Mouse (Mus musculus): ENCODE measurements around the gene Dcaf5. TPM values are rescaled to one million over a fixed set of nuclear protein-coding genes. Genes with fewer than 3 reads are reported as not detected.
A peak's percentile ranks its signal among the peaks of the same experiment; 100 is the strongest.

Dcaf5 gene
- total RNA-seq, 2 experiments from 2014 or later = 30.5 to 30.6 TPM

DNA sequence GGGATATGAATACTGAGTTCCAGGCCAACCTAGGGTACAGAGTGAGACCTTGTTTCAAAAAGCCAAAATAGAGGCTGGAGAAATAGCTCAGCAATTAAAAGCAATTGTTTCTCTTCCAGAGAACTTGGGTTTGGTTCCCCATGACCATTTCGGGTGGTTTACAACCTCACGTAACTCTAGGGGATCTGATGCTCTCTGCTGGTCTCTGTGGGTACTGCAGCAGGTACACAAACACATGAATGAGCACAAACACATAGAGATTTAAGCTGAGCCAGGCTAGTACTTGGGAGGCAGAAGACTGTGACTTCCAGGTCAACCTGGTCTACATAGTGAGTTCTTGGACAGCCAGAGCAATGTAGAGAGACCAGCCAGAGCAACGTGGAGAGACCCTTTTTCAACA lies 28.6 kb downstream of the Dcaf5 start:
- DNase-seq = no peak

DNA sequence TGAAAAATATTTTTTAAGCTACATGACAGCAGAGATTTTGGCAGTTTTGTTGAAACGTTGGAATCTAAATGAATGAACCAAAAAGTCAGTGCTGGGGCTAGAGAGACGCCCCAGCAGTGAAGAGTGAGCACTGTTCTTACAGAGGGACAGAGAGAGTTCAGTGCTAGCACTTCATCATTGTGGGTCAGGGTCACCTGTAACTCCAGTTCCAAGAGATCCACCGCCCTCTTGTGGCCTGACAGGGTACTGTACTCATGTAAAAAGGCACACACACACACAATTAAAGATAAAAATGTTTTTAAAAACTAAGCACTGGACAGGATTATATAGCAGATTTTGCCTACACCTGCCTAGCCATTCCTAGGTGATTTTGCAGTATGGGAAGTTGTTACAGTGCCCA lies 29.8 kb downstream of the Dcaf5 start:
- no peak for DNase-seq

DNA sequence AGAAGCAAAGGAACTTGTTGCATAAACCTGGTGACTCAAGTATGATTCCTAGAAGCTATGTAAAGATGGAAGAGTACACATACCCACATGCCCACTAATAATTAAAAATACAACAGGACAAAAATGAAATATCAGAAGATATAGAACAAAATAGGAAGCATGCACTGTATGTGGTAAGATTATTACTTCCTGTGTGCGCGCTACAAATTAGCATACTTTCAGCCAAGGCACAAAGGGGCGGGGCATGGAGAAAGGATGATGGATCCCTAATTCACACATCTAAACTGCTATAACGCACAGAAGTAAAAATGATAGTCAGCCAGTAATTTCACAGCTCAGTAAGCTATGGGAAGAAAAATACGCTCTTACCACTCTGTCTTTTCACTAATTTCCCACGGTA lies 32.3 kb downstream of the Dcaf5 start:
- DNase-seq = no peak

- no peak for DNase-seq
These were observed 37.3 kb downstream of the Dcaf5 start for GRCm38 (mm10) chr12:80399147-80399546.

- DNase-seq = no peak
These were observed 40.0 kb downstream of the Dcaf5 start for GRCm38 (mm10) chr12:80396397-80396796.

DNA sequence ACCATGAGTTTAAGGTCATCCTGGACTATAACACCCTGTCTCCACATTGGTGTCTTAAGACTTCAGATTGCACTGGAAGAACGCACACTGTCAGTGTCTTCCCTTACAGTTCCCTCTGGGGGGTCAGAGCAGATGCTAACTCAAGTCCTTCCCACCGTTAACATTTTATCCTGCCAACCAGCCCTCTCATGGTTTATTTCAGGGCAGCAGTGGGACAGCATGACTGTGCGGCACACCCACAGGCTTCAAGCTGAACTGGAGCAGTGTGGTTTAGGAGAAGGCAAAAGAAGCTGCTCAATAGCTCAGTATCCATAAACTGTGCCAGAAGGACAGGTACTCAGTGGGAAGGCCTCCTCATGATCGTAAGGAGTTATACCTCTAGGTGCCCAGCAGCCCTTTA lies 41.1 kb downstream of the Dcaf5 start:
- no peak for DNase-seq

DNA sequence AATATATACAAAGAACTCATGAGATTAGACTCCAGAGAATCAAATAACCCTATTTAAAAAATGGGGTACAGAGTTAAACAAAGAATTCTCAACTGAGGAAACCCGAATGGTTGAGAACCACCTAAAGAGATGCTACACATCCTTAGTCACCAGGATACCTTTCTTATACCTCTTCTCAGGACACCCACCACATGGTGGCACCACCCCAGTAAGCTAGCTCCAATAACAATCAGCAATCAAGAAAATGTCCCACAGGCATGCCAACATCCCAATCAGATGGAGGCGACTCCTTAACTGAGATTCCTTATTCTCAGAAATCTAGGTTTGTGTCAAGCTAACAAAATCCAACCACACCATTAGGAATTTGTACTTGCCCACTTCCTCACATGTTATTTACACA lies 42.4 kb downstream of the Dcaf5 start:
- no peak for DNase-seq

GRCm38 (mm10) chr12:80389448-80389847 lies 47.0 kb downstream of the Dcaf5 start:
- DNase-seq = no peak

DNA sequence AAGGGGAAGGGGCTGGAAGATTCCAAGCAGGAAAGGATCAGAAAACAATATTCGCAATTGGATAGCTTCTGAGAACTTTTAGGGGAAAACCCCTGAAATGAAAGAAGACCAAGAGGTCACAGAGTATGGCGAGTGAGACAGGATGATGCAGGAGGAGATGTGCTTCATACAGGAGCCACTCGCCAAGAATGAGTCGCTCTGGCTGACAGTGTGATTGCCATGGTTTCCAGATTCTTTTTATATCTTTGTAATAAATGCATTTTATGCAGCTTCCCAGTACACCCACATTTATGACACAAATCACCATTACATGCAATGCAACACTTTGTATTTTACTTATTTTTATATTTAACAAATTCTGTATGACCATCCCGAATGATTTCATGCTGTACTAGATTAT lies 49.1 kb downstream of the Dcaf5 start:
- DNase-seq = no peak

GRCm38 (mm10) chr12:80385361-80385760 lies 51.0 kb downstream of the Dcaf5 start:
- no peak for DNase-seq

DNA sequence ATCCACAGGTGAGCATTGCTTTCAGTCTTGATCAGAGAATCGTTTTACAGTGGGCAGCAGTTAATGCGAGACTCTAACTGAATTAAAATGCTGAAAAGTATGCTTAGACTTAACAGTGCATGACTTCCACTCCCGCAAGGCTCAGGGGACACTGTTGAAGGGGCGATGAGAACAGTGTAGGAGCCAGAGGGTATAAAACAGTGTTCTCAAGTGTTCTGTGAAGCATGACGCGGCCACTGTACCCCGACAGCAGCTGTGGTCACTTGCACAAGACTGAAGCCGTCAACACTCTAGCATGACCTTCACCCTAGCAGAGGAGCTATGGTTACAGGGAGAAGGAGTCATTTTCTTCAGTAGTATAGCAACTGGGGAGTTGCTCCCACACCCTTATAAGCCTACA lies 52.9 kb downstream of the Dcaf5 start:
- no peak for DNase-seq

- no peak for DNase-seq
These were observed 53.6 kb downstream of the Dcaf5 start for GRCm38 (mm10) chr12:80382794-80383193.

- DNase-seq = no peak
These were observed 56.5 kb downstream of the Dcaf5 start for GRCm38 (mm10) chr12:80379831-80380457.

GRCm38 (mm10) chr12:80379393-80379792 lies 57.0 kb downstream of the Dcaf5 start:
- DNase-seq = no peak

DNA sequence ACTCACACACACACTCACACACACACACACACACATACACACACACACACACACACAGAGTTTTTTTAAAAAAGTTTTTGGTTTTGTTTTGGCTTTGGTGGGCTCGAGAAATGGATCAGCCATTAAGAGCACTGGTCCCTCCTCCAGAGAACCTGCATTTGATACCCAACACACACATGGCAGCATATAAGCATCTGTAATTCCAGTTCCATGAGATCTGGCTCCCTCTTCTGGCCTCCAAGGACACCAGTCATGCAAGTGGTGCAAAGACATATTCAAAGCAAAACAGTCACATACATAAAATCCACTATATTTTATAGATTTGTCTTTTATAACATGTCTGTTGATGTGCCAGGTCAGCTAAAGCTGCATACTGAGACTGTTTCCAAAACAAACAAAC lies 58.8 kb downstream of the Dcaf5 start:
- no peak for DNase-seq

- DNase-seq = no peak
These were observed 60.7 kb downstream of the Dcaf5 start for GRCm38 (mm10) chr12:80375721-80376120.

GRCm38 (mm10) chr12:80374736-80375135 lies 61.7 kb downstream of the Dcaf5 start:
- no peak for DNase-seq

GRCm38 (mm10) chr12:80372946-80373345 lies 63.5 kb downstream of the Dcaf5 start:
- no peak for DNase-seq

- no peak for DNase-seq
These were observed 69.2 kb downstream of the Dcaf5 start for GRCm38 (mm10) chr12:80367227-80367626.

GRCm38 (mm10) chr12:80366004-80366480 lies 70.4 kb downstream of the Dcaf5 start:
- DNase-seq = peak; percentile 12

DNA sequence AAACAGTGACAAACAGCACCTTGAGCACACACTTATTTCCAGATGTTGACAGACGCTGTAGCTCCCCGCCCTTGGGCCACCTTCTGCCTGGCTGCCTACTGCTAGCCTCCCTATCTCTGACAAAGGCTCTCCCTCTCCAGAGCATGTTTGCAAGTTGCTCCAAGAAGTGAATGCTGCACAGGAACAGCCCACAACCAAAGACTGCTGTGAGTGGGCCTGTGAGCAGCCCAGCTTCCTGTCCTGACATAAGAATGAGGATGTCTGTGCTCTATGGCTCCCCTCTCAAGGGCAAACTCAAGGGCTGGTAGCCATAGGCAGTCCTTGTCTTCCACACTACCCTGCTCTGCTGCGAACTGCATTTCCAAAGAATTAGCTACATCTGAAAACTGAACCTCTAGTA lies 71.1 kb downstream of the Dcaf5 start:
- DNase-seq = no peak

DNA sequence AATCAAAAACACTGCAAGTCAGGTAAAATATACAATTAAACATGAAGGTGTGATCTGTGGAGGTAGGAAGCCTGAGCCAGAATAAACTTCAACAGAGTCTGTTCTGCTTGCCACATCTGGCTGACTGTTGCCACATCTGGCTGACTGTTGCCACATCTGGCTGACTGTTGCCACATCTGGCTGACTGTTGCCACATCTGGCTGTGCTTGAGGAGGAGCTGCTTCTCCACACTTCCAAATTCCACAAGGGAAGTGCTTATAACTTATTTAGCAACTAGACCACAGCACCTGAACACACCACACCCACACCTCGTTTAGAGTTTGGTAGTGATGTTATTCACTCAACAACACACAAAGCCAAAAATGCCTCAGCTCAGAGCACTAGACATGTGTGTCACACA lies 74.7 kb downstream of the Dcaf5 start:
- no peak for DNase-seq

GRCm38 (mm10) chr12:80360321-80360720 lies 76.1 kb downstream of the Dcaf5 start:
- no peak for DNase-seq

- no peak for DNase-seq
These were observed 91.6 kb downstream of the Dcaf5 start for GRCm38 (mm10) chr12:80344777-80345231.

- DNase-seq = no peak
These were observed 95.5 kb downstream of the Dcaf5 start for GRCm38 (mm10) chr12:80340936-80341335.

Measured in gastrocnemius, postnatal 25 days (tissue).